Mouse (Mus musculus): ENCODE results near the gene Cuedc2.

The Cuedc2 gene

GRCm38 (mm10) chr19:46305432-46306267 is 32.9 kb downstream of the Cuedc2 start:
- peak; percentile 67 to 79 for DNase-seq

- peak in 1 of 2 experiments; percentile 33 for DNase-seq
These were observed 33.6 kb downstream of the Cuedc2 start for GRCm38 (mm10) chr19:46304908-46305333.

- peak; percentile 89 to 91 for DNase-seq
These were observed 34.2 kb downstream of the Cuedc2 start, which contains the start of gene Nfkb2 for GRCm38 (mm10) chr19:46304216-46304841. Gene Nfkb2, plus strand, starts transcription at chr19:46304320.

- DNase-seq, result no peak
These were observed 35.0 kb downstream of the Cuedc2 start for GRCm38 (mm10) chr19:46303251-46304215.

DNA sequence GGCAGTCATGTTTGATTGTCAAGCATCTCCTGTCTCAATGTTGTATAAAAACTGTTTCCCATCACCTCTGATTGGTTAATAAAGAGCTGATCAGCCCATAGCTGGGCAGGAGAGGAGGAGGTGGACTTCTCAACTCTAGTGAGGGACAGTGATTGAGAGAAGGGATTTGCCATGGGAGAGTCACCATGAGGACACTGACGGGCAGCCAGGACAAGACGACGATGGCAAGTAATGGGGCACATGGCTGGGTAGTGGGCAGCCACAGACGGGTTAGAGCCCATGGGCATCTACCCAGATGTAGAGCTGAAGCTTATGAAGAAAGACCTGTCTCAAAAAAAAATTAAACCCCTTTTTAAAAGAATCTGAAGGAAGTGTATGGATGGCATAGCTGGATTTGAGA is 36.0 kb downstream of the Cuedc2 start:
- no peak for DNase-seq

GRCm38 (mm10) chr19:46300294-46301045 is 38.0 kb downstream of the Cuedc2 start:
- DNase-seq, result no peak

DNA sequence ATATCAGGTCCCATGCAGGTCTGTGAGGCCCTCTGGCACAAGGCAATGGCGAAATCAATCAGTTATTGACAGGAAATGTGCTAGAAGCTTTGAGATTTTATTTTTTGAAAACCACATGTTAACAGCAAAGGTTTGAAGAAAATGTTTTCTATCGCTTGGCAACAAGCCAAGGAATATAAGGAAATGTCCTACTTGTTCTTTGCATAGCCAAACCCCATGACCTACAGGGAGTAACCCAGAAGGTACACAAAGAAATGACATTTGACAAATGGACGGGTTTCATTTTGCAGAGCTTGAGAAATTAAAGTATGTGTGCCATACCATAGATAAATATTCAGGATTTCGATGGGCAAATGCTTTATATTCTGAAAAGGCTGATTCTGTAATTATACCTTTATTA is 41.6 kb downstream of the Cuedc2 start:
- DNase-seq, result no peak

- DNase-seq, result peak; percentile 50 to 51
These were observed 47.9 kb downstream of the Cuedc2 start for GRCm38 (mm10) chr19:46290535-46291105.

GRCm38 (mm10) chr19:46287566-46287965 is 50.9 kb downstream of the Cuedc2 start:
- no peak for DNase-seq

GRCm38 (mm10) chr19:46286926-46287325 is 51.6 kb downstream of the Cuedc2 start:
- peak in 1 of 2 experiments; percentile 9 for DNase-seq

DNA sequence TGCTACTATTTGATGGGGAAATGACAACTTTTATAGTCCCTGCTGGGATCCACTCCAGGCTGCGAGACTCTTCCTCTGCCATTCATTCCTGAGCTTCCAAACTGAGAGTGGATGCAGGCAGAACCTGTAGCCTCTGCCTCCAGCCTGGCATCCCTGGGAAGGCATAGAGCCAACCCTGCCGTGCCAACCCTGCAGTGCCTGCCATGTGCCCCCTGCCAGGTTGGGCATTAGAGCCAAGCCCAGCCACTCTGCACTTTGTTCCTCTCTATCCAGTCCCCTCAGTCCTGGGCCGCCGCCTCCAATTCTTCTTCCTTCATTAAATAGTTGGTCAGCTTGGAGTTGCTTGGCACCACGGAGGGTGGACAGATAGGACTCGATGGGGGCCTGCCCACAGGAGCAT is 52.5 kb downstream of the Cuedc2 start:
- DNase-seq, result peak; percentile 88 to 92

GRCm38 (mm10) chr19:46285631-46286030 is 52.9 kb downstream of the Cuedc2 start:
- peak in 1 of 2 experiments; percentile 15 for DNase-seq

DNA sequence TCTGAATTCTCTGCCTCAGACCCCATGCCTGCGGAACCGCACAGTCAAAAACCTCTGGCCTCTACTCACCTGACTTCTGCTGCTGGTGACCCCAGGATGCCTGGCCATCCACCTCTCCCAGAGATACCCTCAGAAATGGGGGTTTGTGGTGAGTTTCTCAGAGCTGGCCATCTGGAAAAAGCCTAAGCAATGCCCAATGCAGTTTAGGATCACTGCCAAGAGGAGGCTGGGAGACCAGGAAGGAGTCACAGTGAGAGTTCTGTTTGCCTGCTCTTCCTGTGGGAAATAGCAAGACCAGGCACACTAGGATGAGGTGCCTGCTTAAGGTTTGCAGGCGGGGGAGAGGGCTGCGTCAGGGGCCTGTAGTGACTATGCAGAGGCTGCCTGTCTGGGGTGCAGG is 53.8 kb downstream of the Cuedc2 start:
- DNase-seq, result peak; percentile 38 to 42

DNA sequence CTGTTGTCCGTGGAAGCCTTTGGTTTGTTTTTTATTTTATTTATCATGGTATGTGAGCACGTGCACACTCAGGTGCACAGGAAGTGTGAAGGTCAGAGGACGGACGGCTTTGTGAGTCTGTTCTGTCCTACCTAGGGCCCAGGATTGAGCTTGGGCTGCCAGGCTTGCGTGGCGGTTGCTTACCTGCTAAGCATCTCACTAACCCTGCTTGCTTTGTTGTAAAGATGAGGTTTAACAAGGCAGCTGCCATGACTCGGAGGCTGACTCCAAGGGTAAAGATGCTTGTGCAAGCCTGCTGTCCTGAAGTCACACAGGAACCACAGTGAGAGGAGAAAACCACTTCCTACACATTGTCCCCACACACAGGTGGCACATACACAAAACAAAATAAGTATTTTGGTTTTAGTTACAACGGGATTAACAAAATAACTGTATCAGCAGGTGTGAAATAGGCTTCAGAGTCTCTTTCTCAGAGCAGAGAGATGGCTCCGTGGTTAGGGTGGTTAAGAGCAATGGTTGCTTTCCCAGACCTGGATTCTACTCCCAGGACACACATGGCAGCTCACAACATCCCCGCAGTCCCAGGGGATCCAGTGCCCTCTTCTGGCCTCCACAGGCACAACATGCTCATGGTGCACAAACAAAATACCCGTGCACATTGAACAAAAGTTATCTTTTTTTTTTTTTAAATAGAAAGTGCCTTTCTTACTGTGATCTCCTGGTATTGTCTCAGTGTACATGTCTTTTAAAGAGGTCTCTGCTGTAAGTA is 56.2 kb downstream of the Cuedc2 start:
- DNase-seq, result peak in 1 of 2 experiments; percentile 15
